Mouse (Mus musculus) testis, adult 2 months (tissue): ENCODE results near the gene Sptb.

ENCODE experiments used
- CTCF ChIP-seq: fragments of 200-500 bp; IDR thresholded peaks from 2 replicates; pipeline ENCODE4 v1.5.1; 2012; ENCODE audit warnings: low read depth, mild to moderate bottlenecking, inconsistent platforms, low read length, moderate library complexity; ENCODE audit not compliant: control insufficient read depth, insufficient read depth, insufficient replicate concordance
- POLR2A ChIP-seq: fragments of 200-500 bp; IDR thresholded peaks from 2 replicates; pipeline ENCODE4 v1.6.1; 2012; ENCODE audit warnings: low read depth, mild to moderate bottlenecking, inconsistent platforms, low read length, moderate library complexity; ENCODE audit not compliant: control insufficient read depth

GRCm38 (mm10) chr12:76614868-76615579, 95.3 kb downstream of the Sptb start:
- TF ChIP-seq POLR2A = no peak
- no peak for TF ChIP-seq CTCF
